Mouse (Mus musculus): ENCODE measurements around the gene Zbtb4. TPM values are rescaled to one million over a fixed set of nuclear protein-coding genes. Genes with fewer than 3 reads are reported as not detected.

Gene Zbtb4
- total and polyA plus RNA-seq, 2 experiments from 2014 or later = 2.9 to 21.2 TPM

DNA sequence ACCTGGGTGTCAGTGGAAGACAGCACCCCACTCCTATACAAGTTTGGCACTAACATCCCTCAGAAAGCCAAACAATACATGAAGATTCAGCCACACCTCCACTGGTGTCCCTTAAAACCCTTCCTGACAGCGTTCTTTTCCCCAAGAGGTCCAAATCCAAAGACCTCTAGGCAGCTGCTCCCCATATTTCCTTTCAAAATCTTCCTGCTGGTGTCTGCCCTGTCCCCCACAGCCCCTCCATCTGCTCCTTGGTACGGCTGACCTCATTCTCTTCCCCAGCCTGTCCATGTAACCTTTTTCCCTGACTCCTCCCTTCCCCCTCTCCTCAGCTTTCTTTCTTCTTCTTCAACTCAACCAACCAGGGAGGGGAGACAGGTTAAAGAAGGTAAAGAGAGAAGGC, 57.7 kb downstream of the Zbtb4 start:
- no peaks in the 10 kb centered on the region for H3K9me3 ChIP-seq (replicated peaks; ENCODE audit: control insufficient read depth, low read length)
- no peak overlapping the region for H3K27ac ChIP-seq (ENCODE audit: low read depth)
- no peak overlapping the region for H3K4me2 ChIP-seq (ENCODE audit: low read depth, low read length)
- no peak overlapping the region for H3K4me3 ChIP-seq (ENCODE audit: low read depth, low read length)
- ATAC-seq (ENCODE audit: insufficient read depth, low read depth) (no peak), DNase-seq (ENCODE audit: low spot score) (no peak)
- H3K9ac ChIP-seq (replicated peaks; ENCODE audit: low read depth, low read length) = no peak overlapping the region
- no peaks in the 10 kb centered on the region for H3K27me3 ChIP-seq (ENCODE audit: control insufficient read depth, insufficient read depth, low read length)
- 73% methylated on average over 2 of the region's 2 CpGs for WGBS
- TF ChIP-seq CTCF (IDR thresholded peaks at IDR 0.05; ENCODE audit: low read depth) = no peak
- no peak for TF ChIP-seq EP300 (IDR thresholded peaks at IDR 0.05; ENCODE audit: low read depth)
- 0 out of 2 replicates have a peak, but pooled peaks cover 15% of the 10 kb centered on the region for H3K36me3 ChIP-seq (replicated peaks; ENCODE audit: control insufficient read depth, insufficient read depth, low read length)
- H3K4me1 ChIP-seq (ENCODE audit: control insufficient read depth, insufficient read depth) = no peaks in the 10 kb centered on the region

DNA sequence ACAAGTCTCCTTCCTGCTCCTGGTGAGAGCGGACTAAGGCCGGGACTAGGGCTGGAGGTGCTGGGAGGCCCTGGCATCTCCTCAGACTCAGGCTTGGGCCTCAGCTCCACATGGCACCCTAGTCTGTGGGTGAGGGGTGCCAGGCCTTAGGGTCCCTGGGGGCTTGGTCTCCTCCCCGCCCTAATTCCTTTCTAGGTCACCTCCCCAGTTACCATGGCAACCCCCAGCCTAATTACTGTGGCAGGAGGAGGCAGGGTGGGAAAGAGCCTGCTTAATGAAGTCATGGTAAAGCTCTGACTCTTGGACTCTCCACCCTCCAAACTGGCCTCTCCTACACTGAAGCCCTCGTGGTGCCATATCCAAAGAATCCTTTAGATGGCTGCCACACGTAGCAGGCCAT, 63.1 kb downstream of the Zbtb4 start:
- DNase-seq (ENCODE audit: low spot score) (no peak), ATAC-seq (ENCODE audit: insufficient read depth, low read depth) (no peak)
- no peak overlapping the region for H3K27ac ChIP-seq (ENCODE audit: low read depth)
- H3K9me3 ChIP-seq (replicated peaks; ENCODE audit: control insufficient read depth, low read length) = no peaks in the 10 kb centered on the region
- 80% methylated on average over 5 of the region's 5 CpGs for WGBS
- TF ChIP-seq EP300 (IDR thresholded peaks at IDR 0.05; ENCODE audit: low read depth) (no peak), CTCF (IDR thresholded peaks at IDR 0.05; ENCODE audit: low read depth) (no peak)
- H3K9ac ChIP-seq (replicated peaks; ENCODE audit: low read depth, low read length) = no peak overlapping the region
- H3K36me3 ChIP-seq (replicated peaks; ENCODE audit: control insufficient read depth, insufficient read depth, low read length) = 0 out of 2 replicates have a peak, but pooled peaks cover 15% of the 10 kb centered on the region
- no peak overlapping the region for H3K4me3 ChIP-seq (ENCODE audit: low read depth, low read length)
- no peaks in the 10 kb centered on the region for H3K4me1 ChIP-seq (ENCODE audit: control insufficient read depth, insufficient read depth)
- H3K27me3 ChIP-seq (ENCODE audit: control insufficient read depth, insufficient read depth, low read length) = peaks cover 9% of the 10 kb centered on the region
- no peak overlapping the region for H3K4me2 ChIP-seq (ENCODE audit: low read depth, low read length)

DNA sequence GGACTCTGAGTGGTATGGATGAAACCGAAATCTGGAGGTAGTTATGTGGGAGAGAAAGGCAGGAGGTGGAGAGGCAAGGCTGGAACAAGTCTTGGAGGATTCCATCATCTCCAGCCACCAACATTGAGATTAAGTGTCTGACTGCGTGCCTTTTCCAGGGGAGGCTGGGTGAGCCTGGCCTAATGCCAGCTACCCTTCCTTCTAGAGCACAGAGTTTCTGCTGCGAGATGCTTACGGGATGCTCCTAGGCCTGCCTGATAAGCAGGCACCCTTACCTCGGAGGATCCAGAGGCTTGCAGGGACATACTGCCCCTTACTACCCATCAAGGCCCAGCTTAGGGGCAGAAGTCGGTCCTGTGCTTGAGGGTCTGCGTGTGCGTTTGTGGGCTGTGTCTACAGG, 67.8 kb downstream of the Zbtb4 start:
- Histone ChIP-seq H3K27me3 (ENCODE audit: control insufficient read depth, insufficient read depth, low read length) (peaks cover 41% of the 10 kb centered on the region), H3K27ac (ENCODE audit: low read depth) (no peak overlapping the region), H3K4me3 (ENCODE audit: low read depth, low read length) (peak overlapping the region; percentile 31), H3K4me1 (ENCODE audit: control insufficient read depth, insufficient read depth) (0 out of 2 replicates have a peak, but pooled peaks cover 4% of the 10 kb centered on the region), H3K9ac (replicated peaks; ENCODE audit: low read depth, low read length) (no peak overlapping the region; the same call in 1 of the 2 replicates), H3K4me2 (ENCODE audit: low read depth, low read length) (peak overlapping the region; percentile 59), H3K36me3 (replicated peaks; ENCODE audit: control insufficient read depth, insufficient read depth, low read length) (no peaks in the 10 kb centered on the region), H3K9me3 (replicated peaks; ENCODE audit: control insufficient read depth, low read length) (no peaks in the 10 kb centered on the region)
- 47% methylated on average over 8 of the region's 8 CpGs for WGBS
- ATAC-seq (ENCODE audit: insufficient read depth, low read depth) (no peak), DNase-seq (ENCODE audit: low spot score) (no peak)
- TF ChIP-seq EP300 (IDR thresholded peaks at IDR 0.05; ENCODE audit: low read depth) (no peak), CTCF (IDR thresholded peaks at IDR 0.05; ENCODE audit: low read depth) (no peak)

Other genes starting within 250 kb of the Zbtb4 start
Only the 30 nearest of the 44 such genes appear.
- not detected in 2 replicates for gene Shbg, start 148.0 kb upstream of the Zbtb4 start, total RNA-seq (2014; rRNA removed; ENCODE audit: low replicate concordance)
- 0.08 TPM in 1 of 2 replicates, not detected in the other for gene Shbg, start 148.0 kb upstream of the Zbtb4 start, polyA plus RNA-seq (2015; fragmentation: Nextera tagmentation; extraction: Ambion mirVana)
- 7.3 TPM in 1 of 2 replicates, not detected in the other for gene Sat2, start 143.9 kb upstream of the Zbtb4 start, total RNA-seq (2014; rRNA removed; ENCODE audit: low replicate concordance)
- gene Sat2, start 143.9 kb upstream of the Zbtb4 start, polyA plus RNA-seq (2015; fragmentation: Nextera tagmentation; extraction: Ambion mirVana) = 17.8 and 18.8 TPM in 2 replicates
- 64.7 and 102 TPM in 2 replicates for gene Fxr2, start 132.9 kb upstream of the Zbtb4 start, total RNA-seq (2014; rRNA removed; ENCODE audit: low replicate concordance)
- 15.8 and 17.7 TPM in 2 replicates for gene Fxr2, start 132.9 kb upstream of the Zbtb4 start, polyA plus RNA-seq (2015; fragmentation: Nextera tagmentation; extraction: Ambion mirVana)
- gene Sox15, start 110.6 kb upstream of the Zbtb4 start, total RNA-seq (2014; rRNA removed; ENCODE audit: low replicate concordance) = not detected in 2 replicates
- gene Sox15, start 110.6 kb upstream of the Zbtb4 start, polyA plus RNA-seq (2015; fragmentation: Nextera tagmentation; extraction: Ambion mirVana) = not detected in 2 replicates
- gene Mpdu1, start 103.3 kb upstream of the Zbtb4 start, total RNA-seq (2014; rRNA removed; ENCODE audit: low replicate concordance) = 123 and 137 TPM in 2 replicates
- gene Mpdu1, start 103.3 kb upstream of the Zbtb4 start, polyA plus RNA-seq (2015; fragmentation: Nextera tagmentation; extraction: Ambion mirVana) = 30.0 and 33.0 TPM in 2 replicates
- gene Cd68, start 99.8 kb upstream of the Zbtb4 start, total RNA-seq (2014; rRNA removed; ENCODE audit: low replicate concordance) = 2.6 and 6.9 TPM in 2 replicates
- gene Cd68, start 99.8 kb upstream of the Zbtb4 start, polyA plus RNA-seq (2015; fragmentation: Nextera tagmentation; extraction: Ambion mirVana) = 6.1 and 8.5 TPM in 2 replicates
- 573 and 656 TPM in 2 replicates for gene Eif4a1, start 93.5 kb upstream of the Zbtb4 start, total RNA-seq (2014; rRNA removed; ENCODE audit: low replicate concordance)
- 261 and 289 TPM in 2 replicates for gene Eif4a1, start 93.5 kb upstream of the Zbtb4 start, polyA plus RNA-seq (2015; fragmentation: Nextera tagmentation; extraction: Ambion mirVana)
- 39.7 and 92.3 TPM in 2 replicates for gene Senp3, start 83.8 kb upstream of the Zbtb4 start, total RNA-seq (2014; rRNA removed; ENCODE audit: low replicate concordance)
- 27.4 and 32.6 TPM in 2 replicates for gene Senp3, start 83.8 kb upstream of the Zbtb4 start, polyA plus RNA-seq (2015; fragmentation: Nextera tagmentation; extraction: Ambion mirVana)
- gene Tnfsf13, start 80.1 kb upstream of the Zbtb4 start, total RNA-seq (2014; rRNA removed; ENCODE audit: low replicate concordance) = 0.81 TPM in 1 of 2 replicates, not detected in the other
- 0.57 and 0.89 TPM in 2 replicates for gene Tnfsf13, start 80.1 kb upstream of the Zbtb4 start, polyA plus RNA-seq (2015; fragmentation: Nextera tagmentation; extraction: Ambion mirVana)
- gene Tnfsf12, start 70.1 kb upstream of the Zbtb4 start, total RNA-seq (2014; rRNA removed; ENCODE audit: low replicate concordance) = 8.5 and 9.3 TPM in 2 replicates
- 5.3 and 5.5 TPM in 2 replicates for gene Tnfsf12, start 70.1 kb upstream of the Zbtb4 start, polyA plus RNA-seq (2015; fragmentation: Nextera tagmentation; extraction: Ambion mirVana)
- 0.65 and 1.8 TPM in 2 replicates for gene Tnfsfm13, start 69.8 kb upstream of the Zbtb4 start, total RNA-seq (2014; rRNA removed; ENCODE audit: low replicate concordance)
- gene Tnfsfm13, start 69.8 kb upstream of the Zbtb4 start, polyA plus RNA-seq (2015; fragmentation: Nextera tagmentation; extraction: Ambion mirVana) = 2.8 and 3.0 TPM in 2 replicates
- gene Polr2a, start 7.3 kb upstream of the Zbtb4 start, total RNA-seq (2014; rRNA removed; ENCODE audit: low replicate concordance) = 13.4 and 15.6 TPM in 2 replicates
- 6.2 and 6.6 TPM in 2 replicates for gene Polr2a, start 7.3 kb upstream of the Zbtb4 start, polyA plus RNA-seq (2015; fragmentation: Nextera tagmentation; extraction: Ambion mirVana)
- gene Slc35g3, start 3.9 kb upstream of the Zbtb4 start, total RNA-seq (2014; rRNA removed; ENCODE audit: low replicate concordance) = not detected in 2 replicates
- 0.18 TPM in 1 of 2 replicates, not detected in the other for gene Slc35g3, start 3.9 kb upstream of the Zbtb4 start, polyA plus RNA-seq (2015; fragmentation: Nextera tagmentation; extraction: Ambion mirVana)
- 2.5 and 11.2 TPM in 2 replicates for gene Chrnb1, start 30.0 kb downstream of the Zbtb4 start, total RNA-seq (2014; rRNA removed; ENCODE audit: low replicate concordance)
- 2.7 and 3.1 TPM in 2 replicates for gene Chrnb1, start 30.0 kb downstream of the Zbtb4 start, polyA plus RNA-seq (2015; fragmentation: Nextera tagmentation; extraction: Ambion mirVana)
- 5.3 and 5.7 TPM in 2 replicates for gene Fgf11, start 35.9 kb downstream of the Zbtb4 start, total RNA-seq (2014; rRNA removed; ENCODE audit: low replicate concordance)
- gene Fgf11, start 35.9 kb downstream of the Zbtb4 start, polyA plus RNA-seq (2015; fragmentation: Nextera tagmentation; extraction: Ambion mirVana) = 0.75 and 1.0 TPM in 2 replicates
- gene Tmem102, start 39.7 kb downstream of the Zbtb4 start, total RNA-seq (2014; rRNA removed; ENCODE audit: low replicate concordance) = 0.43 and 2.7 TPM in 2 replicates
- 2.6 TPM in 2 replicates for gene Tmem102, start 39.7 kb downstream of the Zbtb4 start, polyA plus RNA-seq (2015; fragmentation: Nextera tagmentation; extraction: Ambion mirVana)
- not detected in 2 replicates for gene Gm39566, start 49.4 kb downstream of the Zbtb4 start, total RNA-seq (2014; rRNA removed; ENCODE audit: low replicate concordance)
- not detected in 2 replicates for gene Gm39566, start 49.4 kb downstream of the Zbtb4 start, polyA plus RNA-seq (2015; fragmentation: Nextera tagmentation; extraction: Ambion mirVana)
- gene Spem2, start 52.6 kb downstream of the Zbtb4 start, total RNA-seq (2014; rRNA removed; ENCODE audit: low replicate concordance) = not detected in 2 replicates
- gene Spem2, start 52.6 kb downstream of the Zbtb4 start, polyA plus RNA-seq (2015; fragmentation: Nextera tagmentation; extraction: Ambion mirVana) = not detected in 2 replicates
- not detected in 2 replicates for gene Spem1, start 56.3 kb downstream of the Zbtb4 start, total RNA-seq (2014; rRNA removed; ENCODE audit: low replicate concordance)
- gene Spem1, start 56.3 kb downstream of the Zbtb4 start, polyA plus RNA-seq (2015; fragmentation: Nextera tagmentation; extraction: Ambion mirVana) = not detected in 2 replicates
- gene Nlgn2, start 71.9 kb downstream of the Zbtb4 start, total RNA-seq (2014; rRNA removed; ENCODE audit: low replicate concordance) = 4.5 and 10.1 TPM in 2 replicates
- 0.89 TPM in 2 replicates for gene Nlgn2, start 71.9 kb downstream of the Zbtb4 start, polyA plus RNA-seq (2015; fragmentation: Nextera tagmentation; extraction: Ambion mirVana)
- 78.5 and 169 TPM in 2 replicates for gene Tmem256, start 72.6 kb downstream of the Zbtb4 start, total RNA-seq (2014; rRNA removed; ENCODE audit: low replicate concordance)
- gene Tmem256, start 72.6 kb downstream of the Zbtb4 start, polyA plus RNA-seq (2015; fragmentation: Nextera tagmentation; extraction: Ambion mirVana) = 411 and 424 TPM in 2 replicates
- 50.9 and 64.0 TPM in 2 replicates for gene Plscr3, start 80.5 kb downstream of the Zbtb4 start, total RNA-seq (2014; rRNA removed; ENCODE audit: low replicate concordance)
- 60.5 and 62.3 TPM in 2 replicates for gene Plscr3, start 80.5 kb downstream of the Zbtb4 start, polyA plus RNA-seq (2015; fragmentation: Nextera tagmentation; extraction: Ambion mirVana)
- gene Tnk1, start 92.8 kb downstream of the Zbtb4 start, total RNA-seq (2014; rRNA removed; ENCODE audit: low replicate concordance) = 0.50 TPM in 1 of 2 replicates, not detected in the other
- not detected in 2 replicates for gene Tnk1, start 92.8 kb downstream of the Zbtb4 start, polyA plus RNA-seq (2015; fragmentation: Nextera tagmentation; extraction: Ambion mirVana)
- gene Tmem95, start 112.1 kb downstream of the Zbtb4 start, total RNA-seq (2014; rRNA removed; ENCODE audit: low replicate concordance) = not detected in 2 replicates
- not detected in 2 replicates for gene Tmem95, start 112.1 kb downstream of the Zbtb4 start, polyA plus RNA-seq (2015; fragmentation: Nextera tagmentation; extraction: Ambion mirVana)
- gene Kctd11, start 115.5 kb downstream of the Zbtb4 start, total RNA-seq (2014; rRNA removed; ENCODE audit: low replicate concordance) = 2.3 and 9.4 TPM in 2 replicates
- 1.9 and 2.3 TPM in 2 replicates for gene Kctd11, start 115.5 kb downstream of the Zbtb4 start, polyA plus RNA-seq (2015; fragmentation: Nextera tagmentation; extraction: Ambion mirVana)
- 2.5 and 9.7 TPM in 2 replicates for gene Acap1, start 129.6 kb downstream of the Zbtb4 start, total RNA-seq (2014; rRNA removed; ENCODE audit: low replicate concordance)
- gene Acap1, start 129.6 kb downstream of the Zbtb4 start, polyA plus RNA-seq (2015; fragmentation: Nextera tagmentation; extraction: Ambion mirVana) = 2.5 TPM in 2 replicates
- 1.8 and 6.3 TPM in 2 replicates for gene 2810408A11Rik, start 135.1 kb downstream of the Zbtb4 start, total RNA-seq (2014; rRNA removed; ENCODE audit: low replicate concordance)
- gene 2810408A11Rik, start 135.1 kb downstream of the Zbtb4 start, polyA plus RNA-seq (2015; fragmentation: Nextera tagmentation; extraction: Ambion mirVana) = 2.8 and 3.9 TPM in 2 replicates
- 39.2 and 59.5 TPM in 2 replicates for gene Neurl4, start 135.2 kb downstream of the Zbtb4 start, total RNA-seq (2014; rRNA removed; ENCODE audit: low replicate concordance)
- gene Neurl4, start 135.2 kb downstream of the Zbtb4 start, polyA plus RNA-seq (2015; fragmentation: Nextera tagmentation; extraction: Ambion mirVana) = 3.6 and 4.5 TPM in 2 replicates
- gene Gps2, start 148.0 kb downstream of the Zbtb4 start, total RNA-seq (2014; rRNA removed; ENCODE audit: low replicate concordance) = 48.6 and 72.4 TPM in 2 replicates
- 37.1 and 38.1 TPM in 2 replicates for gene Gps2, start 148.0 kb downstream of the Zbtb4 start, polyA plus RNA-seq (2015; fragmentation: Nextera tagmentation; extraction: Ambion mirVana)
- gene Eif5a, start 156.0 kb downstream of the Zbtb4 start, total RNA-seq (2014; rRNA removed; ENCODE audit: low replicate concordance) = 469 and 504 TPM in 2 replicates
- 961 and 973 TPM in 2 replicates for gene Eif5a, start 156.0 kb downstream of the Zbtb4 start, polyA plus RNA-seq (2015; fragmentation: Nextera tagmentation; extraction: Ambion mirVana)

Measured in heart, postnatal 0 days (tissue).